Mouse (Mus musculus): Measurements from ENCODE around the gene Krt77. TPM values are rescaled to one million over a fixed set of nuclear protein-coding genes. Genes with fewer than 3 reads are reported as not detected.
A peak's percentile ranks its signal among the peaks of the same experiment; 100 is the strongest.

The Krt77 gene
- total and polyA plus RNA-seq, 2 experiments from 2014 or later = 1.2 to 1.5 TPM

- no peak; the same call in 1 of the 2 replicates for TF ChIP-seq CTCF (IDR thresholded peaks at IDR 0.05)
- WGBS = under 1% methylated on average over 33 of the region's 33 CpGs
- H3K27ac ChIP-seq (ENCODE audit: low read depth, low read length) = no peak overlapping the region
Measured at GRCm38 (mm10) chr15:101859735-101860170, 9.8 kb downstream of the Krt77 start.

GRCm38 (mm10) chr15:101858673-101859425 lies 10.7 kb downstream of the Krt77 start:
- H3K36me3 ChIP-seq (ENCODE audit: insufficient read depth, low read length) = no peaks in the 10 kb centered on the region
- WGBS = 11% methylated on average over 11 of the region's 11 CpGs

More at GRCm38 (mm10) chr15:101859735-101860170, 9.8 kb downstream of the Krt77 start:
- peak; percentile 24 for DNase-seq (ENCODE audit: low spot score)
- Histone ChIP-seq H3K4me3 (ENCODE audit: low read depth, low read length) (peak overlapping the region; percentile 41), H3K27me3 (ENCODE audit: insufficient read depth, low read length) (peaks cover 4% of the 10 kb centered on the region), H3K9me3 (ENCODE audit: low read length) (no peaks in the 10 kb centered on the region), H3K4me1 (ENCODE audit: insufficient read depth, low read length) (no peaks in the 10 kb centered on the region), H3K36me3 (ENCODE audit: insufficient read depth, low read length) (no peaks in the 10 kb centered on the region), H3K9ac (replicated peaks; ENCODE audit: low read length, poor library complexity, severe bottlenecking) (peak overlapping the region; percentile 39), H3K4me2 (ENCODE audit: low read depth, low read length, poor library complexity, severe bottlenecking) (peak overlapping the region; percentile 90)
- peak; percentile 44; the same call in 1 of the 2 replicates for ATAC-seq (ENCODE audit: low FRiP score)

GRCm38 (mm10) chr15:101856696-101857095 lies 12.8 kb downstream of the Krt77 start:
- H3K36me3 ChIP-seq (ENCODE audit: insufficient read depth, low read length) = no peaks in the 10 kb centered on the region
- peaks cover 4% of the 10 kb centered on the region for H3K27me3 ChIP-seq (ENCODE audit: insufficient read depth, low read length)
- no peak for TF ChIP-seq CTCF (IDR thresholded peaks at IDR 0.05)
- no peak overlapping the region for H3K4me3 ChIP-seq (ENCODE audit: low read depth, low read length)
- H3K4me2 ChIP-seq (ENCODE audit: low read depth, low read length, poor library complexity, severe bottlenecking) = no peak overlapping the region
- H3K4me1 ChIP-seq (ENCODE audit: insufficient read depth, low read length) = no peaks in the 10 kb centered on the region
- no peaks in the 10 kb centered on the region for H3K9me3 ChIP-seq (ENCODE audit: low read length)
- no peak overlapping the region for H3K27ac ChIP-seq (ENCODE audit: low read depth, low read length)
- DNase-seq (ENCODE audit: low spot score) (peak; percentile 26), ATAC-seq (ENCODE audit: low FRiP score) (no peak)
- no peak overlapping the region for H3K9ac ChIP-seq (replicated peaks; ENCODE audit: low read length, poor library complexity, severe bottlenecking)
- WGBS = 52% methylated on average over 5 of the region's 5 CpGs

More at GRCm38 (mm10) chr15:101858673-101859425, 10.7 kb downstream of the Krt77 start:
- ATAC-seq (ENCODE audit: low FRiP score) = no peak
- DNase-seq (ENCODE audit: low spot score) = no peak
- H3K9ac ChIP-seq (replicated peaks; ENCODE audit: low read length, poor library complexity, severe bottlenecking) = no peak overlapping the region
- H3K9me3 ChIP-seq (ENCODE audit: low read length) = no peaks in the 10 kb centered on the region
- no peak for TF ChIP-seq CTCF (IDR thresholded peaks at IDR 0.05)
- peak overlapping the region; percentile 90 for H3K4me2 ChIP-seq (ENCODE audit: low read depth, low read length, poor library complexity, severe bottlenecking)
- no peak overlapping the region for H3K4me3 ChIP-seq (ENCODE audit: low read depth, low read length)
- H3K27ac ChIP-seq (ENCODE audit: low read depth, low read length) = no peak overlapping the region
- H3K4me1 ChIP-seq (ENCODE audit: insufficient read depth, low read length) = no peaks in the 10 kb centered on the region
- peaks cover 4% of the 10 kb centered on the region for H3K27me3 ChIP-seq (ENCODE audit: insufficient read depth, low read length)

- WGBS = 74% methylated on average over 3 of the region's 3 CpGs
- H3K27me3 ChIP-seq (ENCODE audit: insufficient read depth, low read length) = peaks cover 8% of the 10 kb centered on the region
- H3K4me2 ChIP-seq (ENCODE audit: low read depth, low read length, poor library complexity, severe bottlenecking) = no peak overlapping the region
- no peak overlapping the region for H3K4me3 ChIP-seq (ENCODE audit: low read depth, low read length)
- no peaks in the 10 kb centered on the region for H3K36me3 ChIP-seq (ENCODE audit: insufficient read depth, low read length)
- H3K9me3 ChIP-seq (ENCODE audit: low read length) = no peaks in the 10 kb centered on the region
- ATAC-seq (ENCODE audit: low FRiP score) = no peak
- no peak overlapping the region for H3K9ac ChIP-seq (replicated peaks; ENCODE audit: low read length, poor library complexity, severe bottlenecking)
- H3K27ac ChIP-seq (ENCODE audit: low read depth, low read length) = no peak overlapping the region
- no peak for DNase-seq (ENCODE audit: low spot score)
- TF ChIP-seq CTCF (IDR thresholded peaks at IDR 0.05) = no peak
- H3K4me1 ChIP-seq (ENCODE audit: insufficient read depth, low read length) = no peaks in the 10 kb centered on the region
Measured at GRCm38 (mm10) chr15:101855732-101856131, 13.8 kb downstream of the Krt77 start.

GRCm38 (mm10) chr15:101854294-101854693 lies 15.2 kb downstream of the Krt77 start:
- Histone ChIP-seq H3K9ac (replicated peaks; ENCODE audit: low read length, poor library complexity, severe bottlenecking) (no peak overlapping the region), H3K4me2 (ENCODE audit: low read depth, low read length, poor library complexity, severe bottlenecking) (no peak overlapping the region), H3K9me3 (ENCODE audit: low read length) (no peaks in the 10 kb centered on the region), H3K27ac (ENCODE audit: low read depth, low read length) (no peak overlapping the region), H3K27me3 (ENCODE audit: insufficient read depth, low read length) (peaks cover 6% of the 10 kb centered on the region), H3K4me3 (ENCODE audit: low read depth, low read length) (no peak overlapping the region), H3K36me3 (ENCODE audit: insufficient read depth, low read length) (no peaks in the 10 kb centered on the region), H3K4me1 (ENCODE audit: insufficient read depth, low read length) (no peaks in the 10 kb centered on the region)
- no peak for DNase-seq (ENCODE audit: low spot score)
- no peak for TF ChIP-seq CTCF (IDR thresholded peaks at IDR 0.05)
- no peak for ATAC-seq (ENCODE audit: low FRiP score)
- 16% methylated on average over 5 of the region's 5 CpGs for WGBS

- DNase-seq (ENCODE audit: low spot score) (no peak), ATAC-seq (ENCODE audit: low FRiP score) (no peak)
- H3K9me3 ChIP-seq (ENCODE audit: low read length) = no peaks in the 10 kb centered on the region
- H3K27me3 ChIP-seq (ENCODE audit: insufficient read depth, low read length) = peaks cover 4% of the 10 kb centered on the region
- no peak overlapping the region for H3K27ac ChIP-seq (ENCODE audit: low read depth, low read length)
- H3K4me2 ChIP-seq (ENCODE audit: low read depth, low read length, poor library complexity, severe bottlenecking) = no peak overlapping the region
- no peak overlapping the region for H3K4me3 ChIP-seq (ENCODE audit: low read depth, low read length)
- H3K4me1 ChIP-seq (ENCODE audit: insufficient read depth, low read length) = no peaks in the 10 kb centered on the region
- H3K36me3 ChIP-seq (ENCODE audit: insufficient read depth, low read length) = no peaks in the 10 kb centered on the region
- H3K9ac ChIP-seq (replicated peaks; ENCODE audit: low read length, poor library complexity, severe bottlenecking) = no peak overlapping the region
- WGBS = 34% methylated on average over 5 of the region's 5 CpGs
- TF ChIP-seq CTCF (IDR thresholded peaks at IDR 0.05) = no peak
Measured at GRCm38 (mm10) chr15:101852571-101852970, 16.9 kb downstream of the Krt77 start.
